Mouse (Mus musculus): ENCODE measurements around the gene H2-Aa. TPM values are rescaled to one million over a fixed set of nuclear protein-coding genes. Genes with fewer than 3 reads are reported as not detected.
A peak's percentile ranks its signal among the peaks of the same experiment; 100 is the strongest.
"Not testable (repeated sequence)": the region's sequence is repeated elsewhere in the genome, so short reads cannot be mapped to it uniquely, and the experiment has no call there.

H2-Aa gene
- 10 to 100 TPM; 40.5 to 44.8 TPM for total RNA-seq (2021)
- long read RNA-seq, experiment 1, transcript H2-Aa-201 (5 exons, 1,128 nt): major isoform, 37 of 40 reads
- long read RNA-seq, experiment 1, partial matches to known transcripts: 3 of 40 reads
- long read RNA-seq, experiment 1, other reads (novel, unspliced or antisense): 0 of 40 reads
- long read RNA-seq, experiment 2, transcript H2-Aa-201 (5 exons, 1,128 nt): major isoform, 7 of 9 reads
- long read RNA-seq, experiment 2, partial matches to known transcripts: 2 of 9 reads
- long read RNA-seq, experiment 2, other reads (novel, unspliced or antisense): 0 of 9 reads

- peak; percentile 89 for DNase-seq
Observed at GRCm38 (mm10) chr17:34287648-34288047, at the start of gene H2-Aa. H2-Aa (minus strand) TSS chr17:34287823.

DNA sequence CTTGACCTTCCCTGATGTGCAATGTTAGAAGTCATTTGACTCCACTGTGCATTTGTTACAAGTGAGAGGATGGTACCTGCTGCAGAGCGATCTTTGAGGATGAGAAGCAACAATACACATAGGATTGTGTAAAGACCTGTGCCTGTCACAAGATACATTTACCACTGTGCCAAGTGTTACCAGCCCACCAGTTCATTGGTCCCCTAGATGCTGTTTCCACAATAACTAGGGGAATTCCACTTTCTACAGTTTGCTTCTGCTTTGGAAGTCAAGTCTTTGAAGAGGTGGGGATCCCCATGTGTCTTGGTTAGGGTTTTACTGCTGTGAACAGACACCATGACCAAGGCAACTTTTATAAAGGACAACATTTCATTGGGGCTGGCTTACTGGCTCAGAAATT lies 43.6 kb upstream of the H2-Aa start:
- no peak for DNase-seq

DNA sequence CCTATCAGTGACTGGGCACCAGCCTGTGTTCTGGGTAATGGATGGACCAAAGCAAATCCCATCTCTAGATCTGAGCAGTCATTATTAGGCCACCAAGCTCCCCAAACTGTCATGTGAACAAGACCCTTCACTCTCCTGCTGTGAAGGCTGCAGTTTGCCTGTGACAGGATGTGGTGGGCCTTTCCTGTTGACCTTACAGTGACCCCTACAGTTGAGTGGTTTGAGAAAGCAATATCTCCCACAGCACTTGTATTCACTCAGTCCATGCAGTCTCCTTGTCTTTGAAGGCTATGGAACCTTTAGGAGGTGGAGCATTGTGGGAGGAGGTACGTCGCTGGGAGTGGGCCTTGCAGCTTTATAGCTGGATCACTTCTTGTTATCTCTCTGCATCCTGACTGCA lies 42.2 kb upstream of the H2-Aa start:
- DNase-seq: no peak

- DNase-seq: no peak
Observed at GRCm38 (mm10) chr17:34326373-34326772, 38.8 kb upstream of the H2-Aa start.

- peak; percentile 28 for DNase-seq
Observed at GRCm38 (mm10) chr17:34325436-34325835, 37.8 kb upstream of the H2-Aa start, which contains the start of gene H2-Eb2. H2-Eb2 (plus strand) TSS chr17:34325665.

DNA sequence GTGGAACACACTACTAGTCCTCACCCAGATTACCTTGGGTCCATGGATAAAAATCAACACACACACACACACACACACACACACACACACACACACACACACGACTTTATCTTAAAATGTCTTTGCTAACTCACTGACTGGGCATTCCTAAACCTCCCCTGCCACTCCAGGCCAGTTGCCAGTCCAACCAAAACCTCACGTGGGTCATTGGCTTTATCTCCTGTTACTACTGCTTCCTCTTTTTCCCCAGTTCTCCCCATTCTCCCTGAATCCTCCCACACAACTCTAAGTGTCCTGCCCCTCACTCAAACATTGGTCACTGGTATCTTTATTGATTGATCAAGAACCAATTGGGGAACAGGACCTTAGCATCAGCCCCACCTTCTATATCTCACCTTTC lies 29.7 kb upstream of the H2-Aa start:
- no peak for DNase-seq

GRCm38 (mm10) chr17:34316697-34317096 lies 29.1 kb upstream of the H2-Aa start:
- DNase-seq: no peak

GRCm38 (mm10) chr17:34315512-34315911 lies 27.9 kb upstream of the H2-Aa start:
- DNase-seq: no peak

DNA sequence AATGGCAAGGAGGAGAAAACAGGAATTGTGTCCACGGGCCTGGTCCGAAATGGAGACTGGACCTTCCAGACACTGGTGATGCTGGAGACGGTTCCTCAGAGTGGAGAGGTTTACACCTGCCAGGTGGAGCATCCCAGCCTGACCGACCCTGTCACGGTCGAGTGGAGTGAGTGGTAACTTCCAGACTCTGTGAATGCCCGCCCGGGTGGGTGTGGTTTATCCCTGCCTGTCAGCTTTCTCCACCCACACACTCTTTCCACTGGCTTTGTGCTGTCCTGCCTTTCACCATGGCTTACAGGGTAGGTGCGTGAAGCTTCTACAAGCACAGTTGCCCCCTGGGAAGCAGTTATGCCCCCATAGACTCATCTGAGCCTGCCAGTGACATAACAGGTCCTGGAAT lies 26.7 kb upstream of the H2-Aa start:
- DNase-seq: no peak

DNA sequence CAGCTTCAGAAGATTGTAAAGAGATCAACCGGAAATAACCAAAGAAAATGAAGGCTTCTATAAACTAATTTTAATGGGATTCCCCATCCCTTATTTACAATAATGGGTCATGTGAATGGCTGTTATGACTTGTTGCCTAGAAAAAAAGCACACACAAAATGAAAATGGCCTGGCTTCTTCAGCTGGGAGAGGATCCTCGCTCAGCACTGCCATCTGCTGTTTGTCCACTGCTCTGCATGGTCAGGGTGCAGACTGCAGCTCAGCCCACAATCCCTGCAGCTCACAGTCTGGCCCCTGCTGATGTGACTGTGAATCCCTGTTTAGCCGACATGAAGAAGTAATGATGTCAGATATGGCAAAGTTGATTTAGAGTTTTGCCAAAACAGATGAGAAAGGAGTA lies 25.8 kb upstream of the H2-Aa start:
- peak; percentile 88 for DNase-seq

GRCm38 (mm10) chr17:34312185-34312584 lies 24.6 kb upstream of the H2-Aa start:
- DNase-seq: no peak

DNA sequence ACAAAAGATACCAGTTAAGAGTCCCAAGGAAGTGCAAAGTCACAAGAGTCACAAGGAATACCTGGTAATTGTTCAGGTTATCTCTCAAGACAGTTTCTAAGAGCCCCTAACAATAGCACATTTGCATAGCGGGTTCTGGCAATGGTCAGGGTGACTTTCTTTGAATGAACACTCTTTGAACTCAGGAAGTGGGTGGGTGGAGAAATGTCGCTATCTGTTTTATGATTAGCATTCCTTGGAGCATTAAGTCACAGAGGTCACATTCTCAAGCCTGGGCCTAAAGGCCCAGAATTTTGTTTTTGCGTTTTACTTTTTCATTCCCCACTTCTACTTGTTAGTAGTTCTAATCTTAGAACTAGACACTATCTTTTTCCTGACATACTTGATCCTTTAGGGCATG lies 22.9 kb upstream of the H2-Aa start:
- DNase-seq: not testable (repeated sequence)

DNA sequence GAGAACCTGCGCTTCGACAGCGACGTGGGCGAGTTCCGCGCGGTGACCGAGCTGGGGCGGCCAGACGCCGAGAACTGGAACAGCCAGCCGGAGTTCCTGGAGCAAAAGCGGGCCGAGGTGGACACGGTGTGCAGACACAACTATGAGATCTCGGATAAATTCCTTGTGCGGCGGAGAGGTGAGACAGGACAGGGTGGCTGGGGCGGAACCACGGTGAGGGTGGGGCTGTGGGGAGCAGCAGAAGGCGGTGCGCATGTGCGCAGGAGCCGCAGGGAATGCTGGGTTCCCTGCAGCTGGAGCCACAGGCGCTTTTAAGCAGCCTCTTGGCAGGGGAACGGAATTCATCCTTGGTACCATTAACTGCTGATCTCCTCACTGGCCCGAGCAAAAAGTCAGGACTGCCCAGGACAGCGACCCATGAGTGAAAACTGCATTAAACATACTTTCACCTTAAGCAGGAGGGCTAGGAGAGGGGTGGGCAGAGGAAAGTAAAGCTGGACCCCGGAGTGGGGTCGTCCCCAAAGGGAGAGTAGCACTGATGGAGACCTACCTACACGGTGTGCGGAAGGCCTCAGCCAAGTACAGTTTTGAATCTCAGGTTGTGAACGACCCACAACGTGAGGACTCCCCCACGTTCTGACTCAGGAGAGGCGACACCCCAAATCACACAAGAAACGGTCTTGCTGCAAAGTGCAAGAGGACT lies 22.2 kb upstream of the H2-Aa start:
- peak; percentile 84 for DNase-seq

- peak; percentile 9 for DNase-seq
Observed at GRCm38 (mm10) chr17:34309225-34309624, 21.6 kb upstream of the H2-Aa start.

GRCm38 (mm10) chr17:34308161-34308560 lies 20.5 kb upstream of the H2-Aa start:
- no peak for DNase-seq

DNA sequence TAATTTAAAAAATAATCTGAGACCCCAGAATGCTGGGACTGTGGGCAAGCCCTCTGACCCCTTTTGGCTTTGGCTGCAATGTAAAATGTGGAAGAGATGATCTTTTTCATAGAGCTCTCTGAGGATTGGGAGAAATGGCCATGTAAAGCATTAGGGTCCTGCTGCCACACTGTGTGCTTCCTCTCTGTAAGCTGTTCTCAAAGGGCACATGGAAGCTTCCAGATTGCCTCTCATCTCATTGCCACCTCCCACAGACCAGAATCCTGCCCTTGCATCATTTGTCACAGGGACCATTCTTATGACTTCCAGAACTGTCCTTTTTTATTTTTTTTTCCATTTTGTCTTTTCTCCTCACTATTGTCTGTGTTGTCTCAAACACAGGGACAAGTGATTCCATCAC lies 19.6 kb upstream of the H2-Aa start:
- DNase-seq: no peak

DNA sequence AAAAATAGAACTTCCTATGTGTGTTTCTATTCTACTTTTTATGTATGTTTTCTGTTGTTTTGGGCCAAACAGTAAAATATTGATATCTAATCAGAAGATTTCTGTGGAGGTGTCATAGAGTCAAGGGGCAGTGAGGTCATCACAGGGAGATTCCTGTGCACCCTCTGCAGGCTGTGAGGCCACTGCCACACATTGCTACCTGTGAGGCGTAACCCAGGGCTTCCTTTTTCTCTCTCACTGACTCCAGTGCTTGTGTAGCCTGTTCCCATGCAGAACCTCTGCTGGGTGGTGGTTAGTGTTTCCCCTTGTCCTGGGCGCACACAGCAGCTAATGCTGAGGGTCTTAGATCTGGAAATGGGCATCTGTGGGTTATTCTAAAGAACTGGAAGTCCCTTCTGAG lies 18.8 kb upstream of the H2-Aa start:
- no peak for DNase-seq

DNA sequence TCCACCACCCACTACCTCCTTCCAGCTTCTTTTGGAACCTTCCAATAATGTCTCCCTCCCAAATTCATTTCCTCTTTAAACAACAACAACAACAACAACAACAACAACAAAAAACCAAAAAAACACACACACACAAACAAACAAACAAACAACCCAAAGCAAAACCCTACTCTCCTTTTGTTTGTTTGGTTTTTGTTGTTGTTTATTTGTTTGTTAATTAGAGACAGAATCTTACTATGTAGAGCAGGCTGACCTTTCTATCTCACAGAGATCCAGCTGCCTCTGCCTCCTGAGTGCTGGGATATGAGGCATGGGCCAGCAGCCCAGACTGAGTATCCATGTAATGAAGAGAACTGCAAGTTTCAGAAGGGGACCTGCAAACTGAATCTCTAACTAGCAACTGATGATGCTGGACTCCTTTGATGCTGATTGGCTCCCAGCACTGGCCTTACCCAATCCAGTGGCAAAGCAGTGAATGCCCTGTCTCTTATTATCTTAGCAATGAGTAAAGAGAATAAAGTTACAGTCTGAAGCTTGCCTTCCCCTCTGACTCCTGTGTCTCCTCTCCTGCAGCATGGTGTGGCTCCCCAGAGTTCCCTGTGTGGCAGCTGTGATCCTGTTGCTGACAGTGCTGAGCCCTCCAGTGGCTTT lies 17.9 kb upstream of the H2-Aa start, which contains the start of gene H2-Eb1:
Gene H2-Eb1 (plus strand): TSS at position 488 of the 651 bp plus-strand sequence.
- peak; percentile 89 for DNase-seq

- DNase-seq: peak; percentile 73
Observed at GRCm38 (mm10) chr17:34304751-34305150, 17.1 kb upstream of the H2-Aa start.

DNA sequence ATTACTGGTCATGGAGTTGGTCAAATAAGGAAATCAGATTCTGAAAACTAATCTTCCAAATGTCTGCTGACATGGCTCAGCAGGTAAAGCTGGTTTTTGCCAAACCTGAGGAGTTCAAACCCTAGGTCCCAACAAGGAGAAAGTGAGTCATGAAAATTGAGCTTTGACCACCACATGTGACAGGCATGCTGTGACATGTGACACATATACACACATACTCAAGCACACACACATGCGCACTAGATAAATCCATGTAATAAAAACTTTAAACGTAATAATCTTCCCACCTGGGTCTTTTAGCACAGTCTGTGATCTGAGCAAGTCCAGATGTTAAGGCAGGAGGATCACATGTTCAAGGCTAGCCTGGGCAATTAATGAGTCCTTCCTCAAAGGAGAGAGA lies 16.2 kb upstream of the H2-Aa start:
- no peak for DNase-seq

DNA sequence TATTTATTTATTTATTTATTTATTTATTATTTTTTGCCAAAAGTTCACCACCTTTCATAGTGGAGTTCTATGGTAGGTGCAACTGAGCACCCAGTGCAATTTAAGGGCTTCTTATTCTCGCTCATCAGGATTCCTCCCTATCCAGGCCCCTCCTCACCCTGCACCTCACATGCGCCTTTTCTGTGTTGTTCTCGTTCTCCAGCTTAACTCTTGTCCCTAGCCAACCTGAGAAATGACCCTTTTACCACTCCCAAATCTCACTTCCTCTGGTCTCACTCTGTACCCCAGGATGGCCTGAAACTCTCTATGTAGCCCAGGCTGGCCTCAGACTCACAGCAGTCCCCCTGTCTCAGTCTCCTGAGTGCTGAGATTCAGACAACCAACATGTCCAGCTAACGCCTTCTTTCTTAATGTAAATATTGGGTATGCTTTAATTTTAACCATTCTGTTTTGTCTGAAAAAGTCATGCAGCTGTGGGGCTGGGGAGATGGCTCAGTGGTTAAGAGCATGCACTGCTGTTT lies 14.1 kb upstream of the H2-Aa start:
- no peak for DNase-seq

GRCm38 (mm10) chr17:34300691-34301566 lies 13.3 kb upstream of the H2-Aa start:
- no peak for DNase-seq

All from adrenal gland, postnatal 10 days (tissue).